Mouse (Mus musculus): ENCODE data around the gene Rnf103.

DNA sequence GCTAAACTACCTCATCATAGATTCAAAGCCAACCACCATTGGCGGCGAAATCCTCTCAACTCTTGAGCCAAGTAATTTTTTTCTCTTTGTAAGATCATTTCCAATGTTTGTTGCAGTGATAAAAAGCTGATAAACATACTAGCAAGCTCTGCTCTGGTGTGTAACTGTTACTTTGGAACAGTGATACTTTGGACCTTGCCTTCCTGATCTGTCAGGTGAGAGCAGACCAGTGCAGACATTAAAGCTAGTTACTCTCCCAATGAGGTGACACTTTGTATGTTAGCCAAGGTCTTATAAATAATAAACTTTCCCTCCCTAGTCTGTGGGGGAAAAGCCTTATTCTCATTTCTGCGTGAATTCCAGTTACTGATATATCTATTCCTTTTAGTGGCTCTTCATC, 18.1 kb upstream of the Rnf103 start:
- TF ChIP-seq USF2 (conservative IDR thresholded peaks at IDR 0.05; ENCODE audit: low read depth, low read length) (no peak), CTCF (conservative IDR thresholded peaks at IDR 0.05 in 1 of 2, IDR thresholded peaks at IDR 0.05 in 1 of 2; ENCODE audit: low read depth in 2 of 2, low read length in 2 of 2) (no peak), HCFC1 (IDR thresholded peaks at IDR 0.05; ENCODE audit: low read depth, low read length) (no peak), JUN (IDR thresholded peaks at IDR 0.05; ENCODE audit: insufficient read depth, low read depth, low read length) (no peak), EP300 (IDR thresholded peaks at IDR 0.05; ENCODE audit: low read length) (no peak), PAX5 (IDR thresholded peaks at IDR 0.05; ENCODE audit: low read length) (no peak), MAX (IDR thresholded peaks at IDR 0.05; ENCODE audit: low read length) (no peak), ZMIZ1 (IDR thresholded peaks at IDR 0.05; ENCODE audit: low read depth, low read length) (no peak)

Data from CH12.LX (cell line).